Mouse (Mus musculus): ENCODE results near the gene Lrrd1.
"Not testable (repeated sequence)": the region's sequence is repeated elsewhere in the genome, so short reads cannot be mapped to it uniquely, and the experiment has no call there.

GRCm38 (mm10) chr5:3798656-3799055 is 46.3 kb upstream of the Lrrd1 start:
- TF ChIP-seq CTCF (conservative IDR thresholded peaks at IDR 0.05; ENCODE audit: low read length); NANOG (IDR thresholded peaks at IDR 0.05; ENCODE audit: borderline replicate concordance, low read length): not testable (repeated sequence)

Measured in E14TG2a.4 (cell line).